Mouse (Mus musculus): ENCODE measurements around the gene Cmss1.

Gene Cmss1

GRCm38 (mm10) chr16:57606444-57607227, at the start of gene Cmss1:
TSS of gene Cmss1 (minus strand) at chr16:57606864.
- peak; percentile 86 for DNase-seq (ENCODE audit: low spot score)

GRCm38 (mm10) chr16:57649888-57650287, 43.2 kb upstream of the Cmss1 start:
- DNase-seq (ENCODE audit: low spot score) = peak; percentile 24

GRCm38 (mm10) chr16:57641346-57641885, 34.8 kb upstream of the Cmss1 start:
- DNase-seq (ENCODE audit: low spot score) = no peak

GRCm38 (mm10) chr16:57634766-57635165, 28.1 kb upstream of the Cmss1 start:
- no peak for DNase-seq (ENCODE audit: low spot score)

- DNase-seq (ENCODE audit: low spot score) = peak; percentile 77
Observed at GRCm38 (mm10) chr16:57634191-57634590, 27.5 kb upstream of the Cmss1 start.

GRCm38 (mm10) chr16:57611768-57612167, 5.1 kb upstream of the Cmss1 start:
- DNase-seq (ENCODE audit: low spot score) = peak; percentile 41

- no peak for DNase-seq (ENCODE audit: low spot score)
Observed at GRCm38 (mm10) chr16:57601031-57601430, 5.6 kb downstream of the Cmss1 start.

GRCm38 (mm10) chr16:57597295-57597957, 9.2 kb downstream of the Cmss1 start:
- no peak for DNase-seq (ENCODE audit: low spot score)

GRCm38 (mm10) chr16:57593422-57594157, 13.1 kb downstream of the Cmss1 start:
- no peak for DNase-seq (ENCODE audit: low spot score)

GRCm38 (mm10) chr16:57585201-57585600, 21.5 kb downstream of the Cmss1 start:
- no peak for DNase-seq (ENCODE audit: low spot score)

- DNase-seq (ENCODE audit: low spot score) = no peak
Observed at GRCm38 (mm10) chr16:57582008-57582407, 24.7 kb downstream of the Cmss1 start.

GRCm38 (mm10) chr16:57580041-57580440, 26.6 kb downstream of the Cmss1 start:
- DNase-seq (ENCODE audit: low spot score) = no peak

- no peak for DNase-seq (ENCODE audit: low spot score)
Observed at GRCm38 (mm10) chr16:57577519-57577918, 29.1 kb downstream of the Cmss1 start.

- DNase-seq (ENCODE audit: low spot score) = no peak
Observed at GRCm38 (mm10) chr16:57575764-57576388, 30.8 kb downstream of the Cmss1 start.

GRCm38 (mm10) chr16:57573831-57574230, 32.8 kb downstream of the Cmss1 start:
- DNase-seq (ENCODE audit: low spot score) = no peak

GRCm38 (mm10) chr16:57570789-57571311, 35.8 kb downstream of the Cmss1 start:
- no peak for DNase-seq (ENCODE audit: low spot score)

GRCm38 (mm10) chr16:57568648-57569404, 37.8 kb downstream of the Cmss1 start:
- no peak for DNase-seq (ENCODE audit: low spot score)

- DNase-seq (ENCODE audit: low spot score) = no peak
Observed at GRCm38 (mm10) chr16:57566215-57566614, 40.4 kb downstream of the Cmss1 start.

GRCm38 (mm10) chr16:57564807-57565206, 41.9 kb downstream of the Cmss1 start:
- no peak for DNase-seq (ENCODE audit: low spot score)

GRCm38 (mm10) chr16:57563453-57563852, 43.2 kb downstream of the Cmss1 start:
- DNase-seq (ENCODE audit: low spot score) = no peak

GRCm38 (mm10) chr16:57560185-57560584, 46.5 kb downstream of the Cmss1 start:
- DNase-seq (ENCODE audit: low spot score) = no peak
